Mouse (Mus musculus) hematopoietic multipotent progenitor cell, adult 10-12 weeks (in vitro differentiated cells): Measurements from ENCODE around the gene Olfr692. TPM values are rescaled to one million over a fixed set of nuclear protein-coding genes. Genes with fewer than 3 reads are reported as not detected.

ENCODE experiments used
- polyA plus RNA-seq: library from polyadenylated mRNA; stranded (reverse); fragments of >175 nt; gene quantifications from 2 replicates; pipeline ENCODE4 v1.2.3, GENCODE M21; 2012; ENCODE audit warnings: low replicate concordance

Olfr692 gene
- polyA plus RNA-seq = not detected in 2 replicates

DNA sequence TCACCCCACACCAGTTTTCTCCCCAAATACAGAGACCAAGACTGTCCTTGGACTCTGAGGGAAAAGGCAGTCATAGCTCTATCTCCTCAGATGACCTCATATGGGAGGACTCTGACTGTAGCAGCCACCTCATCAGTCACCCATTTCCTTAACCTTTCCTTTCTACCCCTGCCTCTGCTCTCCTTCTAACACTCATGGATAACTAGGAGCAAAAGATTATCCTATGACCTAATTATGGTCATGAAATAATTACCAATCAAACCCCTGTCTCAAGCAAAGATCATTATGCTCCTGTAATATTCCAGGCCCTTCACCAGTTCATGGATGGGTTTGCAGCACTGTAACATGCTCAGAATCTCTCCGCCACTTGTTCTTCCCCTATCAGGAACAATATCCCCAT, at the start of gene Olfr692:
Gene Olfr692, plus strand, starts transcription at position 301 of the 400 bp plus-strand sequence.

DNA sequence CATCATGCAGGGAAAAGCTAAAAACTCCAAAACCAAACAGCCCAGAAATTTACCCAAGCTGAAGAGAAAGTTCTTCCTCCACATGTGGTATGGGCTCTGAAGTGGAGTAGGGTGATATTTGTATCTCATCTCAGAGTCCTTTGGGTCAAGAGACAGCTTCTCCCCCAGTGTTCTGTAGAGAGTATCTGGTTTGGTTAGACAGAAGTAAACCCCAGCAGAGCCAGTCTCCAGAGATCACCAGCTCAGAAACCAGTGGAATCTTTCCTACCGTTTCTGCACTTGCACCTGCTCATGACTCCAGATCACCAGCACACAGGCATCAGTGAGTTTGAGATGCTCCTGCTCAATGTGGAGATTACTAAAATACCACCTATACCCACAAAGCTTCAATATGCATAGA, 34.0 kb upstream of the Olfr692 start, which contains the start of gene Olfr690:
Gene Olfr690, minus strand, starts transcription at position 101 of the 400 bp plus-strand sequence.

DNA sequence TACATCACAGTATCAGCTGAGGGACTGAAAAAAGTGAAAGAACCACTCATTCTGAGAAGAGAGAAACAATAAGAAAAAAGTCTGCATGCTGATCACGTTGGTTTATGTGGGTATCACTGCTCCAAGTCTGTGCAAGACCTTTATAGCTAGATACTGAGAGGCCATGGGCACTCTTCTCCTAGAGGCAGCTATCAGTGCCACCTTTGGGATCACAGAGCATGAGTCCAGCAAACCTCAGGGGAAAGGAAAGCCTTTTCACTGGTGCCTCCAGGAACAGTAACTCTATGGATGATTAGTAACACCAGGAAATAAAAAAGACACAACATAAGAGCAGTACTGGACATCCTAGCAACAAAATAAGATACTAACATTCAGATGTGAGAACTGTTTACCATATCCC, 25.9 kb upstream of the Olfr692 start, which contains the start of gene Olfr691:
Gene Olfr691, minus strand, starts transcription at position 101 of the 400 bp plus-strand sequence.

DNA sequence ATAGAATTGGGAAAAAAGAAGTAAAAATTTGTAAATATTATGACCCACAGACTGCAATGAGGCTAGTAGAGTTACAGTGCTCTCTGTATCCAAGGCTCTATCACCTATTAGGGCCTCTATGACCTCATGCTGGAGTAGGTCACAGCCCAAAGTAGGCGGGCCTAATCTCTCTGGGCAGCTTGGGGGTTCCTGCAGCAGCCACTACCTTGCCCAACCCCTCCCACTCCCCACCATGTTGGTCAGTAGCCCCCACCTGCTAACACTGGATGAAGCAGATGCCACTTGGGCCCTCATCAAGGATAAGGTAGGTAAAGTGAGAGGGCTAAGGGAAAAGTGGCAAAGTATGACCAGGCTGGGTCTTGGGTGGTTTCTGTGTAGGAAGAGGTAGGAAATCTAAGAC, 6.8 kb downstream of the Olfr692 start, which contains the start of gene Gm5901:
Gene Gm5901, plus strand, starts transcription at position 173 of the 400 bp plus-strand sequence.

DNA sequence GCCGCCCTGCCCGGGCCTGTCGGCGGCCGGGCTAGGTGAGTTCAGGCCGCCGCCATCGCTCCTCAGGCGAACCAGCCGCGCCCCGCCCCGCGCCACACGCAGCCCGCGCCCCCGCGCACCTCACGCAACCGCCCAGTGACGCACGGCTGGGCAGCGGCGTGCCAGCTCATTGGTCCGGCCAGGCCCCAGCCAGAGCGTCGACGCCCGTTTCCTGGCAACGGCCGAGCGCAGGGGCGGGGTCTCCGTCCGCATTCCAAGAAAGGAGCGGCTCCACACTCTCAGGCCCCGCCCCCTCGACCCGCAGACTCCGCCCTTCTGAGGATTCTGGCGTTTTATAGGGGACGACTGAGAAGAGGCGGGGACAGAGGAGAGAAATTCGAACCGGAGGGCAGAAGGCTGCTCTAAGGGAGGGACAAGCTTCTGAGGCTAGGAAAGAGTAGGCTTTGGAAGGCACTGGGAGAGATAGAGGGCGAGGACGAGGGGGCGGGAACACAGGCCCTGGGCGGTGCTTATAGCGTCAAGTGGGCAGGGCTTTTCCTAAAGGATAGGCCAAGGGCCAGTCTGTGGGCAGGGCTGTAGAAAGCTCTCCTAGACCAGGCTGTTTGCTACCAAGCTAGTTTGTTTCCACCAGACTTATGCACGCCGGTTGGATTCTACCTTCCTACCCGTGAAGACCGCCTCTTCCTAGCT, 32.0 kb downstream of the Olfr692 start, which contains the start of gene Fam160a2:
Gene Fam160a2, minus strand, starts transcription at position 120 of the 690 bp plus-strand sequence.

DNA sequence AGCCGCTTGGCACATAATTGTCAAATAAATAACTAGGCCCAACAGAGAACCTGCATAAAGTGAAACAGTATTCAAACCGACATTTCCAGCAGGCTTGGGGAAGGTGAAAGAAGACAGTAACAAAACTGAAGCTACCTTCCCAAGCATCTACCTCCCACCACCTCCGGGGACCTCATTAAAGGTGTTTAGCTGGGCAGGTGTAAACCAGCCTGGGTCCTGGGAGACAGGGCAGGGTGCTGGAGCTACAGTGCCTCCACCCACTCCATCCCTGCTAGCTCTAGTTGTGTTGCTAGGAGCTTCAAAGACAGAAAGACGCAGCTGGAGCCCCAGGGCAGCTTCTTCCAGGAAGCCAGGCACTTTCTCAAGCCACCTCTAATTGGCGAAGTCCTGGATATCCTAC, 36.2 kb downstream of the Olfr692 start, which contains the start of gene Cnga4:
Gene Cnga4, plus strand, starts transcription at position 301 of the 400 bp plus-strand sequence.

Other genes with a start within 250 kb of the Olfr692 start
- not detected in 2 replicates for gene Olfr683, start 221.2 kb upstream of the Olfr692 start, polyA plus RNA-seq
- gene Olfr684, start 204.6 kb upstream of the Olfr692 start, polyA plus RNA-seq = not detected in 2 replicates
- 0.21 TPM in 1 of 2 replicates, not detected in the other for gene Olfr685, start 182.2 kb upstream of the Olfr692 start, polyA plus RNA-seq
- gene Olfr686, start 160.7 kb upstream of the Olfr692 start, polyA plus RNA-seq = not detected in 2 replicates
- not detected in 2 replicates for gene Olfr688, start 80.1 kb upstream of the Olfr692 start, polyA plus RNA-seq
- not detected in 2 replicates for gene Olfr689, start 57.1 kb upstream of the Olfr692 start, polyA plus RNA-seq
- not detected in 2 replicates for gene Olfr690, start 34.1 kb upstream of the Olfr692 start, polyA plus RNA-seq
- gene Olfr691, start 26.0 kb upstream of the Olfr692 start, polyA plus RNA-seq = not detected in 2 replicates
- gene Gm5901, start 6.8 kb downstream of the Olfr692 start, polyA plus RNA-seq = not detected in 2 replicates
- gene Fam160a2, start 31.8 kb downstream of the Olfr692 start, polyA plus RNA-seq = 57.7 and 80.4 TPM in 2 replicates
- gene Cnga4, start 36.3 kb downstream of the Olfr692 start, polyA plus RNA-seq = not detected in 2 replicates
- gene Cckbr, start 57.5 kb downstream of the Olfr692 start, polyA plus RNA-seq = not detected in 2 replicates
- 0.08 and 3.0 TPM in 2 replicates for gene Cavin3, start 114.1 kb downstream of the Olfr692 start, polyA plus RNA-seq
- gene Smpd1, start 186.1 kb downstream of the Olfr692 start, polyA plus RNA-seq = 27.1 and 27.5 TPM in 2 replicates
- gene Apbb1, start 213.4 kb downstream of the Olfr692 start, polyA plus RNA-seq = 3.8 and 5.9 TPM in 2 replicates
- gene Hpx, start 231.9 kb downstream of the Olfr692 start, polyA plus RNA-seq = not detected in 2 replicates